Mouse (Mus musculus) neural tube, embryonic 15.5 days (tissue): ENCODE data around the gene Gzmd. TPM values are rescaled to one million over a fixed set of nuclear protein-coding genes. Genes with fewer than 3 reads are reported as not detected.
"Not testable (repeated sequence)": the region's sequence is repeated elsewhere in the genome, so short reads cannot be mapped to it uniquely, and the experiment has no call there.

ENCODE experiments used
- ATAC-seq: fragments of 200-750 bp; cut with Nextera tagmentation; 2 replicates; pipeline ENCODE4 v1.8.0; 2017; ENCODE audit warnings: mild to moderate bottlenecking, moderate TSS enrichment, moderate library complexity; ENCODE audit not compliant: low FRiP score
- H3K27ac ChIP-seq: fragments of 300-500 bp; sonication (generic); replicated peaks from 2 replicates; pipeline ENCODE4 v1.5.1; 2015; ENCODE audit warnings: mild to moderate bottlenecking, inconsistent platforms
- H3K27me3 ChIP-seq: fragments of 300-500 bp; sonication (generic); replicated peaks from 2 replicates; pipeline ENCODE4 v1.6.1; 2015; ENCODE audit warnings: inconsistent platforms
- H3K36me3 ChIP-seq: fragments of 300-500 bp; sonication (generic); 2 replicates; pipeline ENCODE4 v1.6.1; 2015; ENCODE audit warnings: inconsistent platforms
- H3K4me1 ChIP-seq: fragments of 300-500 bp; sonication (generic); 2 replicates; pipeline ENCODE4 v1.6.1; 2015; ENCODE audit warnings: inconsistent platforms
- H3K4me2 ChIP-seq: fragments of 300-500 bp; sonication (generic); 2 replicates; pipeline ENCODE4 v1.6.1; 2015; ENCODE audit warnings: inconsistent platforms, mild to moderate bottlenecking, moderate library complexity
- H3K4me3 ChIP-seq: fragments of 300-500 bp; sonication (generic); replicated peaks from 2 replicates; pipeline ENCODE4 v1.5.1; 2015; ENCODE audit warnings: mild to moderate bottlenecking, inconsistent platforms
- H3K9ac ChIP-seq: fragments of 300-500 bp; sonication (generic); replicated peaks from 2 replicates; pipeline ENCODE4 v1.6.1; 2015; ENCODE audit warnings: mild to moderate bottlenecking, inconsistent platforms
- H3K9me3 ChIP-seq: fragments of 300-500 bp; sonication (generic); replicated peaks from 2 replicates; pipeline ENCODE4 v1.6.1; 2016; ENCODE audit warnings: inconsistent platforms
- WGBS: fragments of 180-500 bp; shearing (Covaris S2); methylation state at CpG from one replicate; pipeline ENCODE4 v1.1.7; 2015; ENCODE audit warnings: mixed read lengths; 5-methylcytosine and 5-hydroxymethylcytosine counted together
- polyA plus RNA-seq: library from polyadenylated mRNA; unstranded; fragments of >200 nt; fragmentation: Nextera tagmentation; extraction: Ambion mirVana; gene quantifications from 2 replicates; pipeline ENCODE4 v1.2.1, GENCODE M21; 2015

The Gzmd gene
- polyA plus RNA-seq = not detected in 2 replicates

GRCm38 (mm10) chr14:56132508-56132907 is at the start of gene Gzmd:
Gene Gzmd (minus strand): TSS chr14:56132608.
- not testable (repeated sequence) for H3K4me1 ChIP-seq, H3K36me3 ChIP-seq, ATAC-seq, H3K27me3 ChIP-seq, H3K4me3 ChIP-seq, H3K9ac ChIP-seq, H3K4me2 ChIP-seq, H3K9me3 ChIP-seq, H3K27ac ChIP-seq
- 77% methylated on average over 2 of the region's 2 CpGs for WGBS

- not testable (repeated sequence) for H3K4me3 ChIP-seq, ATAC-seq, H3K27ac ChIP-seq, H3K9me3 ChIP-seq, H3K27me3 ChIP-seq, H3K36me3 ChIP-seq, H3K9ac ChIP-seq, H3K4me1 ChIP-seq, H3K4me2 ChIP-seq
- 26% methylated on average over 8 of the region's 8 CpGs for WGBS
Measured at GRCm38 (mm10) chr14:56177651-56178050, 45.2 kb upstream of the Gzmd start.

GRCm38 (mm10) chr14:56174499-56174898 is 42.1 kb upstream of the Gzmd start, which contains the start of gene Gzmn:
Gene Gzmn (minus strand): TSS chr14:56174599.
- no peaks in the 10 kb centered on the region for H3K9me3 ChIP-seq
- ATAC-seq = no peak
- H3K27ac ChIP-seq = no peak within 1 kb of the TSS
- H3K36me3 ChIP-seq = no peaks in the 10 kb centered on the region
- no peak within 1 kb of the TSS for H3K4me2 ChIP-seq
- H3K9ac ChIP-seq = no peak within 1 kb of the TSS
- H3K27me3 ChIP-seq = no peaks in the 10 kb centered on the region
- H3K4me1 ChIP-seq = no peaks in the 10 kb centered on the region
- WGBS = 96% methylated on average over 5 of the region's 5 CpGs
- H3K4me3 ChIP-seq = no peak within 1 kb of the TSS

- no peak for ATAC-seq
- no peak overlapping the region for H3K27ac ChIP-seq
- H3K9ac ChIP-seq = no peak overlapping the region
- WGBS = 97% methylated on average over 6 of the region's 6 CpGs
- no peaks in the 10 kb centered on the region for H3K36me3 ChIP-seq
- no peaks in the 10 kb centered on the region for H3K4me1 ChIP-seq
- H3K4me3 ChIP-seq = no peak overlapping the region
- H3K27me3 ChIP-seq = no peaks in the 10 kb centered on the region
- H3K9me3 ChIP-seq = no peaks in the 10 kb centered on the region
- no peak overlapping the region for H3K4me2 ChIP-seq
Measured at GRCm38 (mm10) chr14:56173396-56173795, 41.0 kb upstream of the Gzmd start.

GRCm38 (mm10) chr14:56172744-56173143 is 40.3 kb upstream of the Gzmd start:
- 94% methylated on average over 5 of the region's 5 CpGs for WGBS
- Histone ChIP-seq H3K4me2 (no peak overlapping the region), H3K27me3 (no peaks in the 10 kb centered on the region), H3K36me3 (no peaks in the 10 kb centered on the region), H3K4me3 (no peak overlapping the region), H3K9ac (no peak overlapping the region), H3K4me1 (no peaks in the 10 kb centered on the region), H3K9me3 (no peaks in the 10 kb centered on the region), H3K27ac (no peak overlapping the region)
- ATAC-seq = no peak

GRCm38 (mm10) chr14:56168009-56168408 is 35.6 kb upstream of the Gzmd start:
- no peak overlapping the region for H3K4me3 ChIP-seq
- H3K9me3 ChIP-seq = no peaks in the 10 kb centered on the region
- H3K4me1 ChIP-seq = no peaks in the 10 kb centered on the region
- WGBS = 90% methylated on average over 6 of the region's 6 CpGs
- no peak for ATAC-seq
- no peaks in the 10 kb centered on the region for H3K27me3 ChIP-seq
- H3K9ac ChIP-seq = no peak overlapping the region
- H3K36me3 ChIP-seq = no peaks in the 10 kb centered on the region
- H3K4me2 ChIP-seq = no peak overlapping the region
- no peak overlapping the region for H3K27ac ChIP-seq

GRCm38 (mm10) chr14:56162109-56162508 is 29.7 kb upstream of the Gzmd start:
- WGBS = 79% methylated on average over 2 of the region's 2 CpGs
- no peaks in the 10 kb centered on the region for H3K36me3 ChIP-seq
- no peak overlapping the region for H3K4me3 ChIP-seq
- H3K4me2 ChIP-seq = no peak overlapping the region
- H3K9me3 ChIP-seq = no peaks in the 10 kb centered on the region
- H3K27ac ChIP-seq = no peak overlapping the region
- no peaks in the 10 kb centered on the region for H3K27me3 ChIP-seq
- ATAC-seq = no peak
- H3K9ac ChIP-seq = no peak overlapping the region
- no peaks in the 10 kb centered on the region for H3K4me1 ChIP-seq

GRCm38 (mm10) chr14:56159479-56159878 is 27.1 kb upstream of the Gzmd start, which contains the start of gene Gzmg:
Gene Gzmg (minus strand): TSS chr14:56159579.
- not testable (repeated sequence) for H3K9me3 ChIP-seq
- WGBS = 88% methylated on average over 2 of the region's 2 CpGs

GRCm38 (mm10) chr14:56155340-56155739 is 22.9 kb upstream of the Gzmd start:
- no peak for ATAC-seq
- H3K9me3 ChIP-seq = no peaks in the 10 kb centered on the region
- H3K4me3 ChIP-seq = no peak overlapping the region
- H3K36me3 ChIP-seq = no peaks in the 10 kb centered on the region
- H3K9ac ChIP-seq = no peak overlapping the region
- no peaks in the 10 kb centered on the region for H3K27me3 ChIP-seq
- 65% methylated on average over 2 of the region's 2 CpGs for WGBS
- no peaks in the 10 kb centered on the region for H3K4me1 ChIP-seq
- H3K27ac ChIP-seq = no peak overlapping the region
- H3K4me2 ChIP-seq = no peak overlapping the region

More at GRCm38 (mm10) chr14:56159479-56159878, 27.1 kb upstream of the Gzmd start, which contains the start of gene Gzmg:
- not testable (repeated sequence) for H3K4me1 ChIP-seq, H3K27me3 ChIP-seq, H3K27ac ChIP-seq, H3K4me3 ChIP-seq, H3K4me2 ChIP-seq, H3K36me3 ChIP-seq, ATAC-seq, H3K9ac ChIP-seq

GRCm38 (mm10) chr14:56133675-56134074 is 1.3 kb upstream of the Gzmd start:
- WGBS = 86% methylated on average over 1 of the region's 1 CpGs
- H3K27ac ChIP-seq, ATAC-seq: not testable (repeated sequence)

GRCm38 (mm10) chr14:56128341-56128740 is 4.1 kb downstream of the Gzmd start:
- WGBS = 53% methylated on average over 3 of the region's 3 CpGs
- H3K27ac ChIP-seq = no peak overlapping the region
- no peaks in the 10 kb centered on the region for H3K27me3 ChIP-seq
- no peak overlapping the region for H3K9ac ChIP-seq
- H3K4me2 ChIP-seq = no peak overlapping the region
- no peak for ATAC-seq
- H3K9me3 ChIP-seq = no peaks in the 10 kb centered on the region
- H3K4me3 ChIP-seq = no peak overlapping the region
- no peaks in the 10 kb centered on the region for H3K36me3 ChIP-seq
- H3K4me1 ChIP-seq = no peaks in the 10 kb centered on the region

More at GRCm38 (mm10) chr14:56133675-56134074, 1.3 kb upstream of the Gzmd start:
- not testable (repeated sequence) for H3K4me3 ChIP-seq, H3K9me3 ChIP-seq, H3K27me3 ChIP-seq, H3K9ac ChIP-seq, H3K36me3 ChIP-seq, H3K4me1 ChIP-seq, H3K4me2 ChIP-seq

- Histone ChIP-seq H3K27ac (no peak overlapping the region), H3K4me2 (no peak overlapping the region), H3K27me3 (no peaks in the 10 kb centered on the region), H3K4me3 (no peak overlapping the region), H3K4me1 (no peaks in the 10 kb centered on the region), H3K9me3 (no peaks in the 10 kb centered on the region), H3K36me3 (no peaks in the 10 kb centered on the region), H3K9ac (no peak overlapping the region)
- WGBS = 82% methylated on average over 3 of the region's 3 CpGs
- ATAC-seq = no peak
Measured at GRCm38 (mm10) chr14:56123516-56123915, 8.9 kb downstream of the Gzmd start.

GRCm38 (mm10) chr14:56120525-56120924 is 11.9 kb downstream of the Gzmd start, which contains the start of gene Gzme:
Gene Gzme (minus strand): TSS chr14:56120625.
- Histone ChIP-seq H3K4me1 (no peaks in the 10 kb centered on the region), H3K9me3 (no peaks in the 10 kb centered on the region), H3K9ac (no peak within 1 kb of the TSS), H3K27me3 (no peaks in the 10 kb centered on the region), H3K36me3 (no peaks in the 10 kb centered on the region), H3K27ac (no peak within 1 kb of the TSS), H3K4me2 (no peak within 1 kb of the TSS), H3K4me3 (no peak within 1 kb of the TSS)
- ATAC-seq = no peak
